Mouse (Mus musculus): Measurements from ENCODE around the gene Xdh.

DNA sequence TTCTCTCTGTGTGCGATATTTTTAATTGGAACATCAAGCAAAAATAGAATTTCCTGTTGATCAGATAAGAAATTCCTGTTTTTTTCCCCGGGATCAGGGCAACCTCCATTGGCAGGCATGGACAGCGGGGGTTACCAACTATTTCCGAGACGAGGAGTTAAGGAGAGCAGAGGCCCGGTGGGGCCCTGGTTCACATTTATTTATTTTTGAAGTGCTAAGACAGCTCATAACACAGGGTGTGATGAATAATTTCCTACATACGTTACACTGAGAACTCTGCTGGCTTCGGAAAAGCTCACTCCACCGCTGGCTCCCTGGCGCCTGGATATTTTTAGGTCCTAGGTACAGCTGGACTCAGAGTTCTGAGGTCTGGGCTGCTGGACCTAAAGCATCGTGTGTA lies 97.0 kb downstream of the Xdh start:
- no peak for TF ChIP-seq CTCF (IDR thresholded peaks at IDR 0.05 in 2 of 3, conservative IDR thresholded peaks at IDR 0.05 in 1 of 3; ENCODE audit: control insufficient read depth in 1 of 3, insufficient read depth in 1 of 3, low read depth in 2 of 3, low read length in 3 of 3, poor library complexity in 1 of 3, severe bottlenecking in 1 of 3)
- TF ChIP-seq ZNF384 (IDR thresholded peaks at IDR 0.05; ENCODE audit: low read depth, low read length), result no peak
- no peak for TF ChIP-seq MXI1 (IDR thresholded peaks at IDR 0.05; ENCODE audit: low read depth, low read length)
- no peak for TF ChIP-seq POLR2AphosphoS2 (IDR thresholded peaks at IDR 0.05; ENCODE audit: low read length)
- no peak for TF ChIP-seq ELF1 (IDR thresholded peaks at IDR 0.05; ENCODE audit: low read depth, low read length)
- TF ChIP-seq EP300 (IDR thresholded peaks at IDR 0.05; ENCODE audit: low read depth in 1 of 2, low read length in 2 of 2), result no peak
